Mouse (Mus musculus) forebrain, postnatal 0 days (tissue): Measurements from ENCODE around the gene Ano2. TPM values are rescaled to one million over a fixed set of nuclear protein-coding genes. Genes with fewer than 3 reads are reported as not detected.

Source experiments
- ATAC-seq: fragments of 200-750 bp; cut with Nextera tagmentation; 2 replicates; pipeline ENCODE4 v1.8.0; 2017; ENCODE audit warnings: mild to moderate bottlenecking, moderate library complexity
- DNase-seq: peaks from one replicate; pipeline ENCODE4 v3.0.0-alpha.2; 2015
- H3K27ac ChIP-seq: fragments of 300-500 bp; sonication (generic); 2 replicates; pipeline ENCODE4 v1.5.1; 2014; ENCODE audit warnings: low read depth, mild to moderate bottlenecking, antibody characterized with exemption, low read length, moderate library complexity, mixed read lengths
- H3K27me3 ChIP-seq: fragments of 300-500 bp; sonication (generic); 2 replicates; pipeline ENCODE4 v1.6.1; 2014; ENCODE audit warnings: mild to moderate bottlenecking, low read length, mixed read lengths; ENCODE audit not compliant: insufficient read depth
- H3K36me3 ChIP-seq: fragments of 300-500 bp; sonication (generic); 2 replicates; pipeline ENCODE4 v1.6.1; 2014; ENCODE audit warnings: mild to moderate bottlenecking, moderate library complexity; ENCODE audit not compliant: insufficient read depth
- H3K4me1 ChIP-seq: fragments of 300-500 bp; sonication (generic); 2 replicates; pipeline ENCODE4 v1.6.1; 2014; ENCODE audit warnings: antibody characterized with exemption; ENCODE audit not compliant: insufficient read depth
- H3K4me2 ChIP-seq: fragments of 300-500 bp; sonication (generic); 2 replicates; pipeline ENCODE4 v1.6.1; 2014; ENCODE audit warnings: low read depth, mild to moderate bottlenecking, moderate library complexity
- H3K4me3 ChIP-seq: fragments of 300-500 bp; sonication (generic); 2 replicates; pipeline ENCODE4 v1.5.1; 2014; ENCODE audit warnings: low read depth, low read length, mixed read lengths
- H3K9ac ChIP-seq: fragments of 300-500 bp; sonication (generic); 2 replicates; pipeline ENCODE4 v1.6.1; 2014; ENCODE audit warnings: mild to moderate bottlenecking
- H3K9me3 ChIP-seq: fragments of 300-500 bp; sonication (generic); 2 replicates; pipeline ENCODE4 v1.6.1; 2016; ENCODE audit warnings: low read length
- CTCF ChIP-seq: sonication (generic); IDR thresholded peaks from 2 replicates; pipeline ENCODE4 v1.5.1; 2016; ENCODE audit warnings: antibody characterized with exemption, control low read depth, low read depth
- WGBS: fragments of 180-500 bp; shearing (Covaris S2); extraction: QIAGEN DNeasy Blood & Tissue Kit; methylation state at CpG from one replicate; pipeline ENCODE4 v1.1.7; 2014; 5-methylcytosine and 5-hydroxymethylcytosine counted together
- polyA plus RNA-seq: library from polyadenylated mRNA; unstranded; fragments of >200 nt; fragmentation: Nextera tagmentation; extraction: Ambion mirVana; gene quantifications from 2 replicates; pipeline ENCODE4 v1.2.1, GENCODE M21; 2015
- total RNA-seq: library from RNA; depleted of rRNA; stranded (reverse); fragments of >200 nt; gene quantifications from 2 replicates; pipeline ENCODE4 v1.2.3, GENCODE M21; 2014

Gene Ano2
- total and polyA plus RNA-seq, 2 experiments from 2014 or later, result 0.82 to 5.5 TPM

GRCm38 (mm10) chr6:125851196-125851595 is 161.0 kb downstream of the Ano2 start:
- DNase-seq (no peak), ATAC-seq (no peak)
- Histone ChIP-seq H3K36me3 (no peaks in the 10 kb centered on the region), H3K4me3 (no peak overlapping the region), H3K27me3 (no peaks in the 10 kb centered on the region), H3K4me2 (no peak overlapping the region), H3K9me3 (no peaks in the 10 kb centered on the region), H3K27ac (no peak overlapping the region), H3K9ac (no peak overlapping the region), H3K4me1 (no peaks in the 10 kb centered on the region)
- TF ChIP-seq CTCF, result no peak
- WGBS, result 86% methylated on average over 4 of the region's 4 CpGs

- Histone ChIP-seq H3K36me3 (no peaks in the 10 kb centered on the region), H3K9ac (no peak overlapping the region), H3K27me3 (no peaks in the 10 kb centered on the region), H3K9me3 (no peaks in the 10 kb centered on the region), H3K4me3 (no peak overlapping the region), H3K27ac (no peak overlapping the region), H3K4me2 (no peak overlapping the region), H3K4me1 (no peaks in the 10 kb centered on the region)
- ATAC-seq (peak; percentile 40), DNase-seq (peak; percentile 47)
- 56% methylated on average over 1 of the region's 1 CpGs for WGBS
- TF ChIP-seq CTCF, result no peak
Measured at GRCm38 (mm10) chr6:125858294-125858693, 168.1 kb downstream of the Ano2 start.

- DNase-seq (peak; percentile 61), ATAC-seq (0 out of 2 replicates have a peak, but pooled peaks have one; percentile 10)
- Histone ChIP-seq H3K36me3 (no peaks in the 10 kb centered on the region), H3K27me3 (no peaks in the 10 kb centered on the region), H3K9ac (no peak overlapping the region), H3K9me3 (no peaks in the 10 kb centered on the region), H3K4me3 (no peak overlapping the region), H3K4me1 (no peaks in the 10 kb centered on the region), H3K27ac (no peak overlapping the region), H3K4me2 (no peak overlapping the region)
- peak; percentile 62 for TF ChIP-seq CTCF
- WGBS, result 15% methylated on average over 2 of the region's 2 CpGs
Measured at GRCm38 (mm10) chr6:125868516-125868915, 178.3 kb downstream of the Ano2 start.

GRCm38 (mm10) chr6:125871482-125871881 is 181.3 kb downstream of the Ano2 start:
- Histone ChIP-seq H3K27me3 (no peaks in the 10 kb centered on the region), H3K4me1 (no peaks in the 10 kb centered on the region), H3K4me3 (no peak overlapping the region), H3K27ac (no peak overlapping the region), H3K9me3 (no peaks in the 10 kb centered on the region), H3K36me3 (no peaks in the 10 kb centered on the region), H3K4me2 (no peak overlapping the region), H3K9ac (no peak overlapping the region)
- no peak for DNase-seq
- no peak for TF ChIP-seq CTCF
- ATAC-seq, result no peak
- WGBS, result 88% methylated on average over 4 of the region's 4 CpGs

- H3K4me3 ChIP-seq, result no peak overlapping the region
- TF ChIP-seq CTCF, result no peak
- no peak overlapping the region for H3K9ac ChIP-seq
- H3K4me2 ChIP-seq, result no peak overlapping the region
- ATAC-seq (no peak), DNase-seq (no peak)
- H3K9me3 ChIP-seq, result no peaks in the 10 kb centered on the region
- no peaks in the 10 kb centered on the region for H3K4me1 ChIP-seq
- H3K27ac ChIP-seq, result no peak overlapping the region
- H3K36me3 ChIP-seq, result no peaks in the 10 kb centered on the region
- 87% methylated on average over 6 of the region's 6 CpGs for WGBS
- no peaks in the 10 kb centered on the region for H3K27me3 ChIP-seq
Measured at GRCm38 (mm10) chr6:125874742-125875141, 184.5 kb downstream of the Ano2 start.

DNA sequence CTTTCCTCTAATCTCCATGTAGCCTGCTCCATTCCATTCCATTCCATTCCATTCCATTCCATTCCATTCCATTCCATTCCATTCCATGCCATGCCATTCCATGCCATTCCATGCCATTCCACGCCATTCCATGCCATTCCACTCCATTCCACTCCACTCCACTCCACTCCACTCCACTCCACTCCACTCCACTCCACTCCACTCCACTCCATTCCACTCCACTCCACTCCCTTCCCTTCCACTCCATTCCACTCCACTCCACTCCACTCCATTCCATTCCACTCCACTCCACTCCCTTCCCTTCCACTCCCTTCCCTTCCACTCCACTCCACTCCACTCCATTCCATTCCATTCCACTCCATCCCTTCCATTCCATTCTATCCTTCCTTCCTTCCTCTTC is 186.7 kb downstream of the Ano2 start:
- no peaks in the 10 kb centered on the region for H3K27me3 ChIP-seq
- no peak for ATAC-seq
- no peak overlapping the region for H3K4me2 ChIP-seq
- no peak overlapping the region for H3K4me3 ChIP-seq
- H3K36me3 ChIP-seq, result no peaks in the 10 kb centered on the region
- no peak overlapping the region for H3K27ac ChIP-seq
- no peak for TF ChIP-seq CTCF
- 98% methylated on average over 1 of the region's 1 CpGs for WGBS
- no peaks in the 10 kb centered on the region for H3K9me3 ChIP-seq
- no peak for DNase-seq
- no peak overlapping the region for H3K9ac ChIP-seq
- H3K4me1 ChIP-seq, result no peaks in the 10 kb centered on the region

DNA sequence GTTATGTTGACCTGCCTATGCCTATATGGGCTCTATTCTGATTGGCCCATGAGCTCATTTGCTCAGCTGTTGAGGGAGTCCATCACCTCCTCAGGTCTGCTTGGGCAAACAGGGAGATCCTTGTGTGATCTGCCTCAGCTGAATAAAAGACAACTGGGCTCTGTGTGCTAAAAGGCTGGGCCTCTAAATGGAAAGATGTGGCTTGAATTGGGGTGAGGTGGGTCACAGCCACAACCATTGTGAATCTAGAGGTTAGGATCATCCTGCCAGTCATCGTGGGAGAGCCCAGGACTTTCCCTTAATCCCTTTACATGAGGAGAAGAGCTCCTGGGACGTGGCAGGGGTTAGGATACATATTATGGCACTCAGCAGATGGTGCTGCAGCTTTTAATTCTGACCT is 188.5 kb downstream of the Ano2 start:
- Histone ChIP-seq H3K27ac (no peak overlapping the region), H3K4me2 (no peak overlapping the region), H3K9ac (no peak overlapping the region), H3K4me1 (no peaks in the 10 kb centered on the region), H3K4me3 (no peak overlapping the region), H3K36me3 (no peaks in the 10 kb centered on the region), H3K27me3 (no peaks in the 10 kb centered on the region), H3K9me3 (no peaks in the 10 kb centered on the region)
- ATAC-seq, result no peak
- WGBS, result 63% methylated on average over 2 of the region's 2 CpGs
- no peak for DNase-seq
- TF ChIP-seq CTCF, result no peak

GRCm38 (mm10) chr6:125879306-125879705 is 189.1 kb downstream of the Ano2 start:
- ATAC-seq (no peak), DNase-seq (no peak)
- no peaks in the 10 kb centered on the region for H3K36me3 ChIP-seq
- 92% methylated on average over 7 of the region's 7 CpGs for WGBS
- no peak overlapping the region for H3K27ac ChIP-seq
- TF ChIP-seq CTCF, result no peak
- no peaks in the 10 kb centered on the region for H3K27me3 ChIP-seq
- no peaks in the 10 kb centered on the region for H3K4me1 ChIP-seq
- no peak overlapping the region for H3K4me3 ChIP-seq
- no peak overlapping the region for H3K4me2 ChIP-seq
- H3K9me3 ChIP-seq, result no peaks in the 10 kb centered on the region
- no peak overlapping the region for H3K9ac ChIP-seq
